Mouse (Mus musculus): ENCODE measurements at regions not wholly inside any gene's neighbourhood (a gene's known extent, or its start where the extent isn't known, plus 50 kb on each side); places are given as distances from the start of the nearest gene placed in this dataset.
A peak's percentile ranks its signal among the peaks of the same experiment; 100 is the strongest.

- Histone ChIP-seq H3K36me3 (no peaks in the 10 kb centered on the region), H3K4me1 (replicated peaks) (peaks cover 45% of the 10 kb centered on the region), H3K9me3 (no peaks in the 10 kb centered on the region), H3K9ac (no peak overlapping the region), H3K27me3 (peaks cover 2% of the 10 kb centered on the region; the same call in 1 of the 2 replicates), H3K4me2 (no peak overlapping the region), H3K27ac (no peak overlapping the region), H3K4me3 (no peak overlapping the region)
- no peak for ATAC-seq (ENCODE audit: low FRiP score)
- 80% methylated on average over 4 of the region's 4 CpGs for WGBS
Measured at GRCm38 (mm10) chr2:178673621-178674020, 243.3 kb downstream of the Cdh26 start.

- ATAC-seq (ENCODE audit: low FRiP score), result no peak
- no peak overlapping the region for H3K4me2 ChIP-seq
- no peak overlapping the region for H3K4me3 ChIP-seq
- 76% methylated on average over 4 of the region's 4 CpGs for WGBS
- H3K36me3 ChIP-seq, result no peaks in the 10 kb centered on the region
- peaks cover 49% of the 10 kb centered on the region for H3K4me1 ChIP-seq (replicated peaks)
- H3K9ac ChIP-seq, result no peak overlapping the region
- no peaks in the 10 kb centered on the region for H3K9me3 ChIP-seq
- H3K27me3 ChIP-seq, result no peaks in the 10 kb centered on the region; the same call in 1 of the 2 replicates
- no peak overlapping the region for H3K27ac ChIP-seq
Measured at GRCm38 (mm10) chr2:178674621-178675020, 244.3 kb downstream of the Cdh26 start.

- no peaks in the 10 kb centered on the region for H3K36me3 ChIP-seq
- WGBS, result 88% methylated on average over 10 of the region's 10 CpGs
- no peak overlapping the region for H3K4me2 ChIP-seq
- ATAC-seq (ENCODE audit: low FRiP score), result no peak
- H3K27me3 ChIP-seq, result no peaks in the 10 kb centered on the region; the same call in 1 of the 2 replicates
- peaks cover 33% of the 10 kb centered on the region for H3K4me1 ChIP-seq (replicated peaks)
- no peak overlapping the region for H3K4me3 ChIP-seq
- no peaks in the 10 kb centered on the region for H3K9me3 ChIP-seq
- H3K27ac ChIP-seq, result no peak overlapping the region
- no peak overlapping the region for H3K9ac ChIP-seq
Measured at GRCm38 (mm10) chr2:178676970-178677369, 246.6 kb downstream of the Cdh26 start.

- H3K4me2 ChIP-seq, result no peak overlapping the region
- H3K36me3 ChIP-seq, result no peaks in the 10 kb centered on the region
- no peak overlapping the region for H3K27ac ChIP-seq
- no peaks in the 10 kb centered on the region; the same call in 1 of the 2 replicates for H3K27me3 ChIP-seq
- WGBS, result 63% methylated on average over 3 of the region's 3 CpGs
- peaks cover 45% of the 10 kb centered on the region for H3K4me1 ChIP-seq (replicated peaks)
- H3K9ac ChIP-seq, result no peak overlapping the region
- H3K9me3 ChIP-seq, result no peaks in the 10 kb centered on the region
- no peak for ATAC-seq (ENCODE audit: low FRiP score)
- no peak overlapping the region for H3K4me3 ChIP-seq
Measured at GRCm38 (mm10) chr2:178680368-178680767, 250.0 kb downstream of the Cdh26 start.

DNA sequence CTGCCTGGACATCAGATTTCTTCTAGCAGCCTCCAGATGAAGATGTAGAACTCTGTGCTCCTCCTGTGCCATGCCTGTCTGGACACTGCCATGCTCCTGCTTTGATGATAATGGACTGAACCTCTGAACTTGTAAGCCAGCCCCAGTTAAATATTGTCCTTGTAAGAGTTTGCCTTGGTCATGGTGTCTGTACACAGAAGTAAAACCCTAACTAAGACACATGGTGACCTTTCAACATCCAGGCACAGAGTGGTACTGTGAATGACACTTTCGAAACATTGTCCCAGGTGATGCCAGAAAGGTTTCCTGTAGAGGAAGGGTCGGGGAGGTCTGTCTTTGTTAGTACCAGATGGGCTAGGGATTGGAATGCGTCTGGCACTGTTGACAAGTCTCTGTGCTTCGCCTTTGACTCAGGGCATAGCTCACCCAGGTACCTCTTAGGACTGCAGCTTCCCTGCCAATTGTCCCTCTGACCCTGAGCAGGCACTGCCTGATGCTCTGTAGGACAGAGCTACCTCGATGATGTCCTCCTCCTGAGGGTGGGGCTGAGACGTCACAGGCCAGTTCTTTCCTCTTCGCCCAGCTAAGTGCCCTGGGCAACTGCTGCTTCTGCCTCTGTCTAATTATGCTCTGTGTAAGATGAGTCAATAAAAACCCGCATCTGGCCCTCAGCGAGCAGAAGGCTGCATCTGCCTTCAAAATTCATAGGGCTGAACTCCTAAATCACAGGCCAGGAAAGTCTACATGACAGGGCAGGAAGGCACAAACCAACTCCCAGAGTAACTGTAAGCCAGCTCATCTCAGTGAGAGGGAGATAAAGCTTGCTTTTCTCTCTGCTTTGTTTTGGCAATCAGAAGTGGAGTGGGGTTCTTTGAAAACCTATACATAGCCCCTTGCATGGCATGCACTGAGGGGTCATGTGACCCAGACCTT, 254.0 kb downstream of the Cdh26 start:
- no peak overlapping the region for H3K4me2 ChIP-seq
- no peak overlapping the region for H3K27ac ChIP-seq
- peak; percentile 21; the same call in 1 of the 2 replicates for ATAC-seq (ENCODE audit: low FRiP score)
- H3K4me3 ChIP-seq, result no peak overlapping the region
- H3K27me3 ChIP-seq, result peaks cover 4% of the 10 kb centered on the region; the same call in 1 of the 2 replicates
- H3K36me3 ChIP-seq, result no peaks in the 10 kb centered on the region
- no peak overlapping the region; the same call in 1 of the 2 replicates for H3K9ac ChIP-seq
- WGBS, result 64% methylated on average over 9 of the region's 9 CpGs
- H3K9me3 ChIP-seq, result no peaks in the 10 kb centered on the region
- peaks cover 44% of the 10 kb centered on the region for H3K4me1 ChIP-seq (replicated peaks)

- Histone ChIP-seq H3K27ac (no peak overlapping the region), H3K4me1 (replicated peaks) (peaks cover 44% of the 10 kb centered on the region), H3K27me3 (0 out of 2 replicates have a peak, but pooled peaks cover 4% of the 10 kb centered on the region), H3K4me2 (no peak overlapping the region), H3K36me3 (no peaks in the 10 kb centered on the region), H3K9me3 (no peaks in the 10 kb centered on the region), H3K9ac (no peak overlapping the region), H3K4me3 (no peak overlapping the region)
- 95% methylated on average over 5 of the region's 5 CpGs for WGBS
- no peak for ATAC-seq (ENCODE audit: low FRiP score)
Measured at GRCm38 (mm10) chr2:178685211-178685610, 254.9 kb downstream of the Cdh26 start.

DNA sequence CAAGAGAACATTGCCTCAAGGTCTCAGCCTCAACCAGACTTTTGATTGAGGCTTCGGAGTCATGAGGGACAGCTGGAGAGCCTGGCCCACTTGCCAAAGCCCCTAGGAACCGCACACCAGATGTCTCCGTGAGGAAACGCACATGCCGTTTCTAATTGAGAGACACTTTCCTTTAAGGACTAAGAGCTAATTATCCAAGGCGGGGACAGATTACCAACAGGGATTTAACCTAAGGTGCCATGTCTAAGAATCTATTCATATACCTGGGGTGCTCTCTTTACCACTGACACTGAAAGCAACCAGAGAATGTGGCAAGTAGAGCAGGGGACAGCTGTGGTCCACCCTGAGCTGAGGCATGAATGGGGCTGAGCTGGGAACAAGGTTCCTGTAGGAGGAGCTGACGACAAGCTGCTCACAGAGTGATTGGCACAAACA, 255.9 kb downstream of the Cdh26 start:
- ATAC-seq (ENCODE audit: low FRiP score), result peak; percentile 59; the same call in 1 of the 2 replicates
- WGBS, result 40% methylated on average over 7 of the region's 7 CpGs
- Histone ChIP-seq H3K4me2 (no peak overlapping the region), H3K27me3 (0 out of 2 replicates have a peak, but pooled peaks cover 4% of the 10 kb centered on the region), H3K9ac (no peak overlapping the region), H3K36me3 (no peaks in the 10 kb centered on the region), H3K9me3 (no peaks in the 10 kb centered on the region), H3K4me1 (replicated peaks) (peaks cover 44% of the 10 kb centered on the region), H3K4me3 (no peak overlapping the region), H3K27ac (peak overlapping the region; percentile 18; the same call in 1 of the 2 replicates)

DNA sequence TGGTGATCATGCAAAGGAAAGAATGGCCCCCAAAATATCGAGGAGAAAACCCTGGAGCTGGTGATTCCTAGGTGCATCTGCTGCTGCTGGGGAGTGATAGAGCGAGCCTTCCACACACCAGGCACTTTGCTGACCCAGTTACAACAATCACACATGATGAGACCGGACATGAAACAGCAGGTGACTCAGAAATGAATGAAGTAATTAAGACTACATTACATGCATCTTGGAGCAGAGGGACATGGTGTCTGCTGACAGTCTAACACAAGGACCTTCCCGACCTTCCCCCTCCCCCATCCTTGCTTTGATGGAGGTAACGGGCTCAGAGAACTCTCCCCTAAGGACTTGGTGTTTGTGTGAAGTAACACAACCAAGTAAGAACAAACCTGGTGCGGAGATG, 258.3 kb downstream of the Cdh26 start:
- Histone ChIP-seq H3K9me3 (no peaks in the 10 kb centered on the region), H3K27ac (no peak overlapping the region), H3K36me3 (no peaks in the 10 kb centered on the region), H3K4me2 (no peak overlapping the region), H3K4me3 (no peak overlapping the region), H3K27me3 (0 out of 2 replicates have a peak, but pooled peaks cover 7% of the 10 kb centered on the region), H3K4me1 (replicated peaks) (peaks cover 26% of the 10 kb centered on the region), H3K9ac (no peak overlapping the region)
- no peak for ATAC-seq (ENCODE audit: low FRiP score)
- 72% methylated on average over 6 of the region's 6 CpGs for WGBS

GRCm38 (mm10) chr2:178691190-178691864, 261.0 kb downstream of the Cdh26 start:
- 76% methylated on average over 13 of the region's 13 CpGs for WGBS
- ATAC-seq (ENCODE audit: low FRiP score), result no peak

DNA sequence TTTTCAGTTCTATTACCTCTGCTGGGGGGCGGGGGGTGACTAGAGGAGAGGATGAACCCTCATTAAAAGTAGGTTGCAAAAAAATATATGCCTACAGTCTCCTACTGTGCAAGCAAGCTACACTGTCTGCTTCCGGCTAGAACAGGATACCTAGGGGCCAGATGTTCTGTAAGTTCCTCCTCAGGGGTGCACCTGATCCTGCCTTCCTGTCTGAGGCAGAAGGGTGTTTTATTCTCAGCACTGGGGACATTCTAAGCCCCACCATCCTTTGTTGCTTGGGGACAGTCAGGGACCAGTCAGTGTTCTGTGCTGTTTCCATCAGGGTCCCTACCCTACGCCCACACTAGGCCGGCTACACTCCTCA, 261.5 kb downstream of the Cdh26 start:
- 80% methylated on average over 4 of the region's 4 CpGs for WGBS
- no peak for ATAC-seq (ENCODE audit: low FRiP score)
- H3K4me3 ChIP-seq, result no peak overlapping the region
- H3K27me3 ChIP-seq, result 0 out of 2 replicates have a peak, but pooled peaks cover 7% of the 10 kb centered on the region
- H3K9me3 ChIP-seq, result no peaks in the 10 kb centered on the region
- H3K9ac ChIP-seq, result no peak overlapping the region
- H3K4me1 ChIP-seq (replicated peaks), result 0 out of 2 replicates have a peak, but pooled peaks cover 1% of the 10 kb centered on the region
- no peak overlapping the region for H3K4me2 ChIP-seq
- no peaks in the 10 kb centered on the region for H3K36me3 ChIP-seq
- H3K27ac ChIP-seq, result no peak overlapping the region

More at GRCm38 (mm10) chr2:178691190-178691864, 261.0 kb downstream of the Cdh26 start:
- 0 out of 2 replicates have a peak overlapping the region, but pooled peaks have one; percentile 30 for H3K27ac ChIP-seq
- H3K36me3 ChIP-seq, result no peaks in the 10 kb centered on the region
- no peak overlapping the region for H3K4me3 ChIP-seq
- H3K4me1 ChIP-seq (replicated peaks), result peaks cover 5% of the 10 kb centered on the region
- H3K9me3 ChIP-seq, result no peaks in the 10 kb centered on the region
- H3K9ac ChIP-seq, result no peak overlapping the region
- H3K27me3 ChIP-seq, result 0 out of 2 replicates have a peak, but pooled peaks cover 7% of the 10 kb centered on the region
- no peak overlapping the region for H3K4me2 ChIP-seq

DNA sequence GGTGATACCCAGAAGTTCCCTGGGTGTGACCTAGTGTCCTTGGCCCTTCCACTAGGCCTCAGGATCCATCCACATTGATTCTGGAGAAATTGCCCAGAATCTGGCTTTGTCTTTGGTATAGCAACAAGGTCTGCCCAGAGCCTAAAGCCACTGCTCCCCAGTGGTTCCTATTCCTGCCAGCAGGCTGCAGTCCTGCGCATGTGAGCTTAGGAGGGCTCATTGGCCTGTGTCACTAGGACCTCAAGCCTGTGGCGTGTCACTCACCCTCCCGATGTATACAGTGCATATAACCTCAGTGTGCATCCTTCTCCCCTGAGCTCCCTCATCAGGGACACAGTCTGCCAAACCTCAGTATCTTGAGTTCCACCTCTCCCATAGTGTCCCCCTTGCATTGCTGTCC, 261.9 kb downstream of the Cdh26 start:
- H3K9me3 ChIP-seq, result no peaks in the 10 kb centered on the region
- no peaks in the 10 kb centered on the region for H3K4me1 ChIP-seq (replicated peaks)
- H3K27me3 ChIP-seq, result 0 out of 2 replicates have a peak, but pooled peaks cover 7% of the 10 kb centered on the region
- no peak overlapping the region for H3K9ac ChIP-seq
- H3K4me3 ChIP-seq, result no peak overlapping the region
- no peak for ATAC-seq (ENCODE audit: low FRiP score)
- no peak overlapping the region for H3K4me2 ChIP-seq
- H3K27ac ChIP-seq, result no peak overlapping the region
- no peaks in the 10 kb centered on the region for H3K36me3 ChIP-seq
- 79% methylated on average over 3 of the region's 3 CpGs for WGBS

GRCm38 (mm10) chr2:178698648-178699047, 268.3 kb downstream of the Cdh26 start:
- Histone ChIP-seq H3K4me3 (no peak overlapping the region), H3K9me3 (no peaks in the 10 kb centered on the region), H3K27me3 (no peaks in the 10 kb centered on the region), H3K4me2 (no peak overlapping the region), H3K9ac (no peak overlapping the region), H3K36me3 (no peaks in the 10 kb centered on the region), H3K27ac (no peak overlapping the region), H3K4me1 (replicated peaks) (no peaks in the 10 kb centered on the region)
- no peak for ATAC-seq (ENCODE audit: low FRiP score)
- 79% methylated on average over 13 of the region's 13 CpGs for WGBS

Measured in hindbrain, embryonic 13.5 days (tissue).